Mouse (Mus musculus) cerebellum, adult 18-20 months (tissue): ENCODE data around the gene Exoc7.

Experiments
- DNase-seq, 2 experiments: peaks; one replicate each; pipeline ENCODE4 v3.0.0; 2021

Exoc7 gene

DNA sequence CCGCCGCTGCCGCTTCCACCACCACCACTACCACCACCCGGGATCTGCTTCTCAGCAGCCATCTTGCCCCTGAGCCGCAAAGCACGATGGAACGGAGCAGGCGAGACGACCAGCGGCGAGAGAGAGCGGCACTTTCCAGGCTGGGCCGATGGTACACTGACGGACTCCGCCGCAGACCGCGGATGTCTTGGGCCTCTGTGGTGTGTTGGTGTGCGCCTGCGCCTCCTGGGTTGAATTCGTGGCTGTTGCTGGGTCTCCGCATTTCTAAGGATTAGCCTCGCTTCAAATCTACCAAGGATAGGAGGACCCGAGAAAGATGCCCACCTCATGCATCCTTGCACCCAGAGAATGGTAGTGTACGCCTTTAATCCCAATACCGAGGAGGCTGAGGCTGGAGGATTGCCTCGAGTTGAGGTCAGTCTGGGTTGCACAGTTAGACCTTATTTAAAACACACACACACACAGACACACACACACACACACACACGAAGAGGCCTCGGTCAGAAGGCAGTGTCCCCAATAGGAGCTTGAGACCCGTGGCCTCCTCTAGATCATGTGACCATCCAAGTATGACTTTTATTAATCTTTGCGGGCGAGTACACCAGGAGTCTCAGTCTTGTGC is 32.9 kb downstream of the Exoc7 start, which contains the start of gene Srp68:
Srp68 (minus strand) TSS at position 173 of the 622 bp plus-strand sequence.
- peak; percentile 96 to 97 for DNase-seq

GRCm38 (mm10) chr11:116273469-116274044 is 33.5 kb downstream of the Exoc7 start:
- no peak for DNase-seq

DNA sequence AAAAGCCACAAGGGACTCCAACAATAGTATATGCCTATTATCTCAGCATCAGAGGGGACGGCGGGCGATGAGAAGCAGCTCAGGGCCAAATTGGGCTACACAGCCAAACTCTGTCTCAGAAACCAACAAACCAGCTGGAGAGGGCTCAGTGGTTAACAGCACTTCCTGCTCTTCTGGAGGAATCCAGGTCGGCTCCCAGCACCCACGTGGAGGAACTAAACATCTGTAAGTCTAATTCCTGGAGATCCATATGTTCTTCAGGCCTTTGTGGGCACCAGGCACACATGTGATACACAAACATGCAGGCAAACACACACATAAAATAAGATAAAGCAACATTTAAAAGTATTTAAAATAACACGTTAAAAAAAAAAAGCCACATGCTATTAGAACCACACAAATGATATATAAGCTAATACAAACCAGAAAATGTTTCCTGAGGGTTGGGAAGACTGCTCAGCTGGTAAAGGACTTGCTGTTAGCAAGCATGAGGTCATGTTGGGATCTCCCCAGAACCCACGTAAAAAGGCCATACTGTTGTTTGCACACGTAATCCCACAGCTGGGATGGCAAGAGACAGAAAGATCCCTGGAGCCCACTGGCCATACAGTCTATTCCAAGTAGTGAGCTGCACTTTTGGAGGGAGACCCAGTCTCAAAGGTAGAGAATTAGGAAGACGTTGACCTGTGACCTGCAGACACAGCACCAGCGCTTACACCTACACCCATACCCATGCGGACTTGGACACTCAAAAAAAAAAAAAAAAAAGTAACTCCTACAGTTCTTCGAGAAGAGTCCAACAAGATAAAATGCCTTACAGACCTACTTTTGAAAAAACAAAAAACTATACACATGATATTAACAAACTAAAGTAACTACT is 34.2 kb downstream of the Exoc7 start:
- no peak for DNase-seq

- DNase-seq: no peak
Observed at GRCm38 (mm10) chr11:116269560-116269959, 37.5 kb downstream of the Exoc7 start.

GRCm38 (mm10) chr11:116268313-116268712 is 38.7 kb downstream of the Exoc7 start:
- DNase-seq: no peak

- DNase-seq: no peak
Observed at GRCm38 (mm10) chr11:116267637-116268036, 39.4 kb downstream of the Exoc7 start.

DNA sequence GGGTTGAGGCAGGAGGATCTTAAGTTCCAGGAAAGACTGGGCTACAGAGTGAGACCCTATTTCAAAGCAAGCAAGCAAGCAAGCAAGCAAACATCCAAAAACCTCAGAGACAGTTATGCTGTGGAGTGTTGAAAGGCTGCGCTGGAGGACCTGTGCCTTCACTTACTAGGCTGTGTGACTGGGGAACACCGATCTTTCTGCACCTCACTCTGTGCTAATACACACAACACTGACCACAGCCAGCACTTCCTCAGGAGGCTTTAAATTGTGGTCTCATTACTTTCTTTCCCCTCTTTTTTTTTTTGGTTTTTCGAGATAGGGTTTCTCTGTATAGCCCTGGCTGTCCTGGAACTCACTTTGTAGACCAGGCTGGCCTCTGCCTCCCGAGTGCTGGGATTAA is 41.2 kb downstream of the Exoc7 start:
- no peak for DNase-seq

DNA sequence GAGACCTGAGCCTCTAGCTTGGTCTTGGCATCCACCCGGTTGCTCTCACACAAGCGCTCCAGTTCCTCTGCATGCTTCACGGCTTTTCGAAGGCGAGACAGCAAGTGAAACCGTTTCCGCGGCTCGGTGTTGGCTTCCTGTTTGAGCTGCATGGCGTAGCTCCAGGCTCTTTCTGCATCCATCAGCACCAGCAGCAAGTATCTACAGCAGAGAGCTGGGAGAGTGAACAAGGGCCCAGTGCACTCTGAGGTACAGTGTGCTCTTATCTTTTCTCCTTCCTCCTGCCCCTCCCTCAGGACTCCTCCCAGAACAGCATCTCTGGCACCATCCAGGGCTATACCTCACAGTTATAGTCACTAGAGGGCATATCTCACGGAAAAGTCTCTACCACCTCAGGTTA is 41.7 kb downstream of the Exoc7 start:
- no peak for DNase-seq

DNA sequence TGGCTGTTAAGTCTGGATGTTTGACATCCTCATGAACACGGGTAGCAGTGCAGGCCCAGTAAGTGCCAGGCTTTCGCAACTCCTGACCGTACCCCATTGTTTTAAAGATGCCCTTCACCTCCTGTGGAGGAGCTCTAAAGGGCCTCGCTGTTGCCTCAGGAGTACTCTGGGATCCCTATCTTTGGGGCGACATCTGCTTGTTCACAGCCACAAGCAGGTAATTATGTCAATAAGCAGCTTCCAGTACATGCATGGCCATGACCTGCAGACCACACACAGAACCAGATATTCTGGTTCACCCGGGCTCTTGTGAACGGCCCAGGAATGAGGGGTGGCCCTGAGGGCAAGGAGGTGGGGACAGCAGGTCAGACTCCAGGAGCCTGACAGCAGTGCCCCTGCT is 46.8 kb downstream of the Exoc7 start:
- DNase-seq: no peak

DNA sequence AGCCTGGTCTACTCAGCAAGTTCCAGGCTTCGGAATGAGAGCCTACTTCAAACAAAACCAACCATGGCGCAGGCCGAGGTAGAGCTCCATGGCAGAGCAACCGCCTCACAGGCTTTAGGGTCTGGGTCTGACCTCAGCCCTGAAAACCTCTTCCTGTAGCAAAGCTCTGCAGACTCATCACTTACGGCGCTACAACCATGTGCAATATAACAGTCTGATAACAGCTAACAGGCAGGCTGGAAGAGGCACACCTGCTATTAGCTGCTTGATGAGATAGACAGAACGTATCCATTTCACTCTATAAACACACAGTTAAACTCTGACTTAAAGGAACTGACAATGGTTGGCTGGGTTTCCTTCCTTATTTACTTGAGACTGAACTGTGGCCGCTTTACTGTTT is 47.6 kb downstream of the Exoc7 start:
- no peak for DNase-seq

GRCm38 (mm10) chr11:116255982-116256675 is 50.9 kb downstream of the Exoc7 start:
- no peak for DNase-seq

- DNase-seq: no peak
Observed at GRCm38 (mm10) chr11:116255090-116255981, 51.7 kb downstream of the Exoc7 start.

DNA sequence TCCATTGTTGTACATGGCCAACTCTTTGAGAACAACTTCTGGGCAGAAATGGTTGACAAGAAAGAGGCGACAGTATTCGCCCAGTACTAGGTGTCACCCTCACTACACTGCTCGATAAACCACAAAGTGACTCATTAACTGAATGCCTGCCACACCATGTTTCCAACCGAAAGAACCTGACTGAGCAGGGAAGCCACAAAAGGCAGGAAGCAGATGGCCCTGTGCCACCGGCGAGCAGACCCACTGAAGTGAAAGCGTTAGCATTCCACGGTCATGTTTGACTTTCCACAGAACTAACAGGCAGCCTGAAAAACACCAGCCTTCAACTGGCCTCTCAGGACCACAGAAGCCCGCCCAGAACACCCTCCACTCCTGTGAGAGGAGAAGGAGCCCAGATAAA is 52.4 kb downstream of the Exoc7 start:
- DNase-seq: no peak

DNA sequence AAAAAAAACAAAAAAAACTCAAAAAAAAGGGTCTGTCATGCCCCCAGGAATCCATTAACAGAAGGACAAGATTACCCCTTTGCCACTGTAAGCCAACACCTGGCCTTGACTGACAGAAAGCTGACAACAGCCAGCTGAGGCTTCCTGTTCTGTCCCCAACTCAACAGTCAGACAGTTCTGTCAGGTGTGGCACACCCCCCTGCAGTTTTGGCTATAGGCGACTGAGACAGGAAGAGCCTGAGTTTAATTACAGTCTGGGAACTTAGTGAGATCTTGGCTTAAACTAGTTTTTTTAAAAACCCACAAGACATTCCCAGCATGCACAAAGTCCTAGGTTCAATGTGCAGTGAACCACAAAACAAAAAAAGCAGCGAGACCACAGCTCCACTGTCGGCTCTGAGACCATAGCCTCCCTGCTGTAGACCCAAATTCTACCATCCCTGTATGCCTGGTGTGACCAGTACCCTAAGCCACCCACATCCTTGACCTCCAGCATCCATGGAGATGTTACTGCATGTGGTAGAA is 53.9 kb downstream of the Exoc7 start:
- no peak for DNase-seq

- no peak for DNase-seq
Observed at GRCm38 (mm10) chr11:116250898-116251297, 56.1 kb downstream of the Exoc7 start.

DNA sequence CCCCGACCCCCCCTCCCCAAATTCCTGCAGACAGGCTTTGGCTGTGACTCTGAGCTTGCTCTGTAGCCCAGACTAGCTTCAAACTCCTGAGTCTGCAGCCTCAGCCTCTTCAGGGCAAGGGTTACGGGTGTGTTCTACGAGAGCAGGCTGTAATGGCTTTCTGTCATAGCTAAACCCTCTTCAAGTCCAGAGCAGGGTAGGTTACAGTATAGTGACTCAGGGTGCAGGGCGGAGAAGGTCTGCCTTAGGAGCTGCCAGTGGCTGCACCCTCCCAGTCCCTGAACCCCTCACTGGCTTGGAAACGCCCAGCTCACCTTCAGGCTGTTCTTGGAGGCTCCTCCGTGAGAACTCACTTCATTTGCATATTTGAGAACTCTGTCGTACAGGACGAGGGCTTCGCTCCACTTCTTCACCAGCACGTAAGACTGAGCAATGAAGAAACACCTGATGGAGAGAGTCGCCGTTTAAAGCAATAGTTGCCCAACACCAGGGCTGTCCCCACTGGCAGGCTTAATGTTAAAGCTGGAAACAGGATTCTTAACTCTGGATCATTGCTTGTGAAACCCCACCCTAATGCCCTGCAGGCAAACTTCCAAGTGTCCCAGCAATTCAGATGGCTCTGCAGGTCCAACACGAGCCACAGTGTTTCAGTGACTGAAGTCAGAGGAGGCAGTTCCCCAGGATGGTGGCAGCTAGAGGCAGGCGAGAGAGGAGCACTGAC is 59.4 kb downstream of the Exoc7 start:
- DNase-seq: no peak

DNA sequence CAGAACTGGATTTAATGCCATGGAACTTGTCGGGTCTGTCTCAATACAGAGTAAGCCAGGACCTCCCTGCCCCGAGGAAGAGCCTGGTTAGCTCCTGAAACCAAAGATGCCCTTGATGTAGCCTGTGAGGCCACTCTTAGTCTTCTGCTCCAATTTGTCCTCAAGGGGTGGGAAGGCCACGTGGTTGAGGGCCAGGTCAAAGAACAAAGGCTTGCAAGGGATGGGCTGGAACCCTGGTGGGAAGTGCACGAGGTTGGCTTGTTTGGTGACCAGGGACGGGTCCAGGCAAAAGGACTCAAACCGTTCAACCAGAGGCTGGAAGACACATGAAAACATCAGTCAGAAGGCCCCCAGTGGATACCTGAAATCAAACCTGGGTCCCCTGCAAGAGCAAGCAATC is 61.4 kb downstream of the Exoc7 start:
- DNase-seq: no peak

DNA sequence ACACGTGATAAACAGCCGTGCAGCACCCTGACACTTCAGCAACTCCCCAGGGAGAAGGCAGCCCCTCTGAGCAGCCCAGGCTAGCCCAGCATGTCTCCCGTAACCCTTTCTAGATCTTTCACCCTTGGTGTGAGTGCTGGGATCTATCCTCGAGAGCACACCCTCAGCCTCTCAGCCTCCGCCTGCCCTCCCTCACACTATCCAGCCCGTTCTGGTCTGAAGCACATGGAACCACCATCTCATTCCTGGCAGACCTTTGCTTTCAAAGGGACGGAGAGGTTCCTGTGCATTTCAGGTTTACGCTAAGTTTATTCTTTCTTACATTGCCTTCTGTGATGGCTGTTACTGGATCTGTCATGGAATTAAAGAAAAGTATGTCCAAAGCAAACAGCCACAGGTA is 62.5 kb downstream of the Exoc7 start:
- no peak for DNase-seq

- no peak for DNase-seq
Observed at GRCm38 (mm10) chr11:116241744-116242235, 65.2 kb downstream of the Exoc7 start.

GRCm38 (mm10) chr11:116239797-116240196 is 67.2 kb downstream of the Exoc7 start:
- no peak for DNase-seq
